Mouse (Mus musculus): ENCODE data around the gene Clec14a.
A peak's percentile ranks its signal among the peaks of the same experiment; 100 is the strongest.

Gene Clec14a

DNA sequence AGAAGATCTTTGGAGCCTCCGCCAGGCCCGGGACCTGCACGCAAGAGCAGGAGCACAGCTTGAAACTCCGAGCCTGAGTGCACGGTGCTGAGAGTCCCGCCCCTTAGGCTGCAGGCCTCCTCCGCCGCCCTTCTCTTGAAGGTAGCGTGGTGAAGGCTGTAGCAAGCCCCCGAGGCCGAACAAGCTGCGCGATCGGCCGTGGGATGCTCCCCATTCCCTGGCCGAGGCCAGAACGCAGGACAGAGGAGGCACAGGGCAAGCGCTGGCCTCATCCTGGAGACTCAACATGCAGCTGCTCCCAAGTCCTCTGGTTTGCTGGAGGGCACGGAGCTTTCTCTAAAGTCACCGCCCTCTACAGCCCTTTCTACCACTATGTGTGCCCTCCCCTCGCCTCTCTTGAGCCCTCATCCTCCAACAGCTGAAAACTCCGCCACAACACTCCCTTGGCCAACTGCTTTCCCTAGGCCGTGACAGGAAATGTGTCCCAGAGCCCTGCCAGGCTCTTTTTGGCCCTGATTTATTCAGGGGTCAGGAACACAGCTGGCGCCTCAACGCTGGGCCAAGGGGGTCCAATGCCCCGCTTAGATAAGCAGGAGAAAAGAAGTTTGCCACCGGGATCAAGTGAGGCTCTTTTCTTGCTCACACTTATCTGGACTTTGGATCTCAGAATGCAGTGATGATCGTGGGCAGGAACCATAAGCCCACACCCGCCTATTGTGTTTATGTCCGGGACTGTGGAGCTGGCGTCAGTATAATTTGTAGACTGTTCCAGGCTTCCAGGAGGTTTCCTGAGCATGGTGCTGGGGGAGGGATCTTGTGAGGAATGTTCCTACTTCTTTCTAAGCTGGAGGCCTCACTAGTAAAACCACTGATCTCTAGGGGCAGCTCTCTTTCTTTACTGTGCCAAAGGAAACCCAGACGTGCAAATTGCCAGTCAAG lies at the start of gene Clec14a:
Gene Clec14a, minus strand, starts transcription at position 728 of the 939 bp plus-strand sequence.
- peak; percentile 60 for DNase-seq

DNA sequence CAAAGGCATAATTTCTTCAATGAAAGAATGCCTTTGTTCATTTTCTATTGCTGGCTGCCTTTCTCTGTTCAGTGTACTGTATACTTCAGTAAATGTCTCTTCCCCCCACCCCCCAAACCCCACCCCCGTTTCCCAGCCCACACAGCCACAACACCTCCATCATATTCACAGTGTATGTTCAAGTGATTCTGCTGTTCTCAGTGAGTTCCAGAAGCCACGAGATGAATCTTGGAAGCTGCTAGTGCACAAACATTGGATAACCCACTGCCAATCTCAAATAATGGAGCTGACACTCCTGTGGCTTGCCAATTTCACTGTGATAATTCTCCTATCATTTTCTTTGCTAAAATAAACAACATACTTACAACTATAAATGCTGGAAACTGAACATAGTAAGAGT lies 38.7 kb upstream of the Clec14a start:
- DNase-seq: no peak

DNA sequence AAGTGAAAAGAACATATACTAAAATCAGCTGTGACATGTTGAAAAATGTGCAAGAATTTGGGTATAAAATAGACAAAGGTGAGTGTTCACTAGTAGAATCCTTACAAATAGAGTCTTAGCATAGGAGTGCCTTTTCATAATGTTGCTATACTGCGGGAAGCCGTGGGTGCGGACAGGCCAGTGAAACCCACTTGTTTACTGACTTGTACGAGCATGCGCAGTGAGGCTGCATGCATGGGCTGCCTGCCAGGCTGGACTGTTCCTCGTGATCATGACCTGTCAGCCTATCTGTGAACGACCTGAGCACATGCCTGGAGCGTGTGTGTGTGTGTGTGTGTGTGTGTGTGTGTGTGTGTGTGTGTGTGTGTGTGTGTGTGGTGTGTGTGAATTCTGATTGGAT lies 37.3 kb upstream of the Clec14a start:
- DNase-seq: peak; percentile 32

DNA sequence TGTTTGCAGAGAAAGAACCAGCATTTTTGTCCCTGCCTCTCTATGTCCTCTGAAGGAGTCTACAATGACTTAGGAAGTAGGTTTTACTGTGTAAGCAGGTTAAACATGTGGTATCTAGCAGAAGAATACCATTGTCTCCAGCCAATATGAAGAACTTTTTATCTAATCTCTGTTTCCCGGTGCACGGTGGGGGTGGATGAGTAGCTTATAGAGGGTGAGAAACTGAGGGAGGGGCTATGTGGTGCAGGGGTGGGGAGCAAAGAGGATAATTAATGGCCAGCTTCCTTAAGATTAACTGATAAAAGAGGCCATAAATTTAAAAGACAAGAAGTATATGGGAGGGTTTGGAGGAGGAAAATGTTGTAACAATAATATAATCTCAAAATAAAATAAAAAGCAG lies 36.5 kb upstream of the Clec14a start:
- no peak for DNase-seq

DNA sequence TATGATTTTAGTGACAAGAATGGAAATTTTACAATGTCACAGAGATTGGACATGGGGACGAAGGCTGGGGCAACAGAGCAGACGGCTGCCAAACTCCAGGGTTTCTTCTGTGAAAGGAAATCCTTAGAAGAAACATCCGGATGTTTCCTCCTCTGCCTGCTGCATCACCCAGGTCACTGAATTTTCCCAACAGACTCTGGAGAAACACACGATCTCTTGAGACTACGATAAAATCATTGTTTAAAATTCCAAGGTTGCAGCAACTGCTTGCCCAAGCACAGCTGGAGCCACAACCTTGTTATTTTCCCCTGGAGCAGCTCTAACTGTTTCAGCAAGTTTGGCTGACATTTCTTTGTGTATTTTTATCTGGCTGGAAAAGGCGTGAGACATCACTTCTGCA lies 27.9 kb upstream of the Clec14a start:
- DNase-seq: no peak

DNA sequence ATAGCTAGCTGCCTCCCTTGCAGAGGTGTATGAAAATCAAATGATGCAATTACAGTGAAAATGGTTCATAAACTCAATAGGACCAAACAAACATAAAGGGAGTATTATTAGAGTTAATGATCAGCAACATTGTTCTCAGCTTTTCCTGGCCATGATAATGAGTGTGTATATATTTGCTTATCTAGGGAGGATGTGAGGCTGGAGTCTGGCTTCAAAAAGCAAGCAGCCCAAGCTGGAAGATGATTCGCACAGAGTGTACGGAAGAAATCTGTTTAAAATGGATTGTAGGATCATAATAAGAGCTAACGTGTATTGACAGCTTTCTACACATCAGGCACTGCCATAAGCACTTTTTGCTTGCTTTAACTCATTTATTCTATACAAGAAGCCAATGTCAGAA lies 16.8 kb upstream of the Clec14a start:
- DNase-seq: no peak

DNA sequence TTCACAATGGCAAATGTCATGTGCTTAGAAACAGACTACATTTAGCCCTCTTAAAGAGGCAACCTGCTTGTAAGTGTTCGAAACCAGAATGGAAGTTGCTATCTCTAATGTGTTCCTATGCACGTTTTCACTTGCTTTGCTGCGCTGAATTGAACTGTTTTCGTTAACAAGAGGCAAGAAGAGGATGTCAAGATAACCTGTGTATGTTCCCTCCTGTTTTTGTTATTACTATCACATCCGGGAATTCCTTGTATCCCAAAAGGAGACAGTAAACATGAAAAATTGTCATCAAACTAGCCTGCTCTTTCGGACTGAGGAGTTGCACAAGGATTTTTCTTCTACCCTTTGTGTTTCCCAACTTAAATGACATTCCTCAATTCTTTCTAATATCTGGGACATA lies 1.4 kb upstream of the Clec14a start:
- DNase-seq: no peak

DNA sequence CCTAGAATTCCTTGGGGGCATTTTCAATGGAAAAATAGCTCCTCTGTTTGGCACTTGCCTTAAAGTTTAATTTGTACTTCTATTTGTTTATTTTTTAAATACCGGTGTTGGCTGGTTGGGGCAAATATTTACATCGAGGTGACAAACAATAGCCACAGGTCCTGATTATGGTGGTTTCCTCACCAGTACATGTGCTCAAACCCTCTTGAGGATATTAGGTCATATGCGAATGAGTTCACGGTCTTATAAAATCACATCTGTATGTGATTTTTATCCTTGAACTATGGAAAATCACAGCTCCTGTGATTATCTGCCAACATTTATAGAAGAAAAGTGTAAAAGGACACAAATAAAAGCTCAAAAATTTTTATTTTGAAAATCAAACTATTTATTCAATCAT lies 415 bp upstream of the Clec14a start:
- DNase-seq: no peak

DNA sequence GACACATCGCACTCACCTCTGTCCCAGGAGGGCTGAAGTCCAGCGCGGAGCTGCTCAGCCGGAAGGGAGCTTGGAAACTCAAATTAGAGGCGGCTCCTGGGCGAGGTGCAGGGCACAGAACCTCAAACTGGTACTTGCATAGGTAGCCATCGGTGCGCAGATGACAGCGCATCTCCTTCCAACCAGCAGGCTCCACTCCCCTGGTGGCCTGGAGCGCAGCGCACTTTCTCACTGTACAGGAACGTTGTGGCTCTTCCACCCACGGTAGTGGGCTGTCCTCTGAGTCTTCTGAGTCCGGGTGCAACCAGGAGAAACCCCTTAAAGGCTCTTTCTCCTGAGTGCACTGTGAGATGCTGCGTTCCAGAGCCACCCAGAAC lies 916 bp downstream of the Clec14a start:
- DNase-seq: no peak

DNA sequence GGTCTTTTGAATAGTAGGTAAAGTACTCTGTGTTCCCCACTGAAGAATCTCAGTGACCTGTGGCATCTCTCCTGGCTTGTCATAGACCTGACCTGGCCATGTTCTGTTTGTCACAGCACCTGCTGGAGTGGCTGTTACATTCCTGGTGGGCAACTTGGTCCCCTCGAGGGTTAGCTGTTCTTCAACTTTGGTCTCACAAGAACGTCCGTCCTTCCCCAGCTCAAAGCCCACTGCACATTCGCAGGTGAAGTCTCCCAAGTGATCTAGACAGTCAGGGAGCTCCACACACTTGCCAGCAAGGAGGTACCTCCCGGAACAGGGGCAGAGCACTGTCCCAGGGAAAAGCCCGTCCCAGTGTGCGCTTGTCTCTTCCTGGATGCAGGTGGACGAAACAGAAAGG lies 1.3 kb downstream of the Clec14a start:
- DNase-seq: no peak

DNA sequence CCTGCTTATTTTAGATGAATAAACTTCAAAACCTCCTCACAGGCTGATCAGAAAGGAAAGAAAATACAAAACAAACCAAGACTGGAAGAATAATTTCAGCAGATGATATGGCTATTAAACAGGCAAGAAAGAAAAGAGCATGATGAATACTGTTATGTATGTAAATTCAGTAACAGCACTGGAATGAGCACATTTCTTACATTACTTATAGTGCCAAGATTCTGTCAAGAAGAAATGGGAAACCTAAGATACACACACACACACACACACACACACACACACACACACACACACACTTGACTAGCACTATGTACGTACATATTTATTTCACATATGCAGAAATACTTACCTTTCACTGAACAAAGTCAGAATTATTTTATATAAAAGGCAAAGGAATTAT lies 17.2 kb downstream of the Clec14a start:
- no peak for DNase-seq

DNA sequence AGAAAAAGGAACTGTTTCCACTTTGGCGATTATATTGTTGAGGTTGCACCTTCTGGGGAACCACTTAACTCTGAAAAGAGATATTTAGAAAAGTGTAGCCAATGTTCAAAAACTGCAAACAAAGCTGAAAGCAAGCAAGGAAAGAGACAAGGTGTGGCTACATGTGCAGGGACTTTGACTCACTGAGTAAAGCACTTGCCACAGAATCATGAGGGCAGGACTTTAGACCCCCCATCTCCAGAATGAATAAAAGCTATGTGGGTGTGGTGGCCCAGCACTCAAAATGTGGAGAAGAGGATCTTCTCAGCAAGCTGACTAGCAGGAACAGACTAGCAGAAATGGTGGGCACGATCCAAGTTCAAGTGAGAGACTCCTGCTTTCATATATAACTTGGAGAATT lies 36.6 kb downstream of the Clec14a start:
- DNase-seq: no peak

DNA sequence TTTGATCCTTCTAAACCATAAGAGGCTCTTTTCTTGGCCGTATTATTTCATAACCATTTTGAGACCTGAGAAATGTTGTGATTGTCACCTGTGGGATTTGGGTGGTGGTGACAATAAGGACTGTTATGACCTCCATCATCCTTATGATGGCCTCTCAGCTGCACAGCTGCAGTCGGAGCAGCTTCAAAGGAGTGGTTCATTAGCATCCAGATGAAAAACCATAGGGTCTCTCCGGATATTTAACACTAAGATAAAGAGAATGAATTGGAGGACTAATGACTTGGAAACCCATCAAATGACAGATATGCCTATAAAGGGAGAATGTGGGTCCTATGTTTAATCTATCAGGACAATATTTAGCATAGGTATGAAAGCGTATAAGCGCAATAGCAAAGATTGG lies 43.4 kb downstream of the Clec14a start:
- no peak for DNase-seq

DNA sequence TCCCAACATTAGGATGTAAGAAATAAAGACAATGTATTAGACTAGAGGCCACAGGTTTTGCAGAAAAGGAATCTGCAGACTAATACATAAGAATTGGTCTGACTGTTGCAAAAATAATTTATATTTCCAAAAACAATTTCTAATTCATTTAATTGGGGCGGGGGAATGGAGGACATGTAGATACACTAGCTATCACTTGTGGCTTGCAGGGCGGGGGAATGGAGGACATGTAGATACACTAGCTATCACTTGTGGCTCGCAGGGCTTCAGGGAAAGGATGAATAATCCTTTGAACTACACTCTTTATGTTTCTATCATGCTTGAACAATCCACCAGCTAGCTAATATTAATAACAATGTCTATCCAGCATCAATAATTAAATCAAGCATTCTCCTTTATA lies 50.0 kb downstream of the Clec14a start:
- no peak for DNase-seq

DNA sequence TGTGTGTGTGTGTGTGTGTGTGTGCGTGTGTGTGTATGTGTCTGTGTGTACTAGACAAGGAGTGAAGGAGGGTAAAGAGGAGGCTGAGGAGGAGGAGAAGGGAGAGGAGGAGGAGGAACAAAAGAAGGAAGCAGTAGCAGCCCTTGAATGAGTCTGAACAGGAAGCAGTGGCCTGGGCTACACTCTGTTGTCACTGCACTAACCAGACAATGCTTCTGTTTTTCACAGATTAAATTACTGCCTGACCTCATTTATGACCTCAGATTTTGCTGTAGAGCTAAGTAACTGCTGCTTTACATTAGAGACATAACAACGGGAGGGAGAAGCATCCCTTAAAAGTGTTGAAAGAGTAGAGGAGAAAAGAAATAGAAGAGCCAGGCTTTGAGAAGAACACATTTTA lies 52.9 kb downstream of the Clec14a start:
- no peak for DNase-seq
